Comparison of ENCODE assay signal across 8 mouse cellular contexts in genomic region chr6:23840001-23840400, GRCm38 (mm10). TPM values are rescaled to one million over a fixed set of nuclear protein-coding genes. Genes with fewer than 3 reads are reported as not detected.
A peak's percentile ranks its signal among the peaks of the same experiment; 100 is the strongest.
DNase-seq lines count a peak whose midpoint lies in the region; ATAC-seq and TF ChIP-seq lines count a peak whose summit lies in the region.

No protein-coding gene starts in this region.

- DNase-seq in Muller cell, postnatal 12 days (ENCODE audit: inconsistent ontology term), result peak; percentile 53
- peak; percentile 61 for DNase-seq in forebrain, embryonic 11.5 days (ENCODE audit: low spot score)
- peak; percentile 11 to 38 for DNase-seq in lung, adult 18-20 months
- no peak for DNase-seq in testis, postnatal 10 days (ENCODE audit: low spot score)

- TF ChIP-seq POLR2A in bone marrow macrophage, adult 2 months (IDR thresholded peaks at IDR 0.05; ENCODE audit: borderline replicate concordance, low read depth, low read length), result no peak

- H3K9me3 ChIP-seq in forebrain, embryonic 11.5 days (ENCODE audit: control insufficient read depth, low read length), result no peaks in the 10 kb centered on the region
- H3K9me3 ChIP-seq in intestine, embryonic 16.5 days (ENCODE audit: control insufficient read depth, low read length), result no peaks in the 10 kb centered on the region
- no peaks in the 10 kb centered on the region for H3K9me3 ChIP-seq in stomach, embryonic 14.5 days (ENCODE audit: control insufficient read depth, low read depth, low read length)

- H3K4me2 ChIP-seq in forebrain, embryonic 11.5 days (ENCODE audit: low read depth, low read length, severe bottlenecking), result peak overlapping the region; percentile 92
- H3K4me2 ChIP-seq in intestine, embryonic 16.5 days (ENCODE audit: low read depth, low read length), result peak overlapping the region; percentile 89
- peak overlapping the region; percentile 91 for H3K4me2 ChIP-seq in stomach, embryonic 14.5 days (replicated peaks; ENCODE audit: low read depth, low read length)

- H3K9ac ChIP-seq in forebrain, embryonic 11.5 days (ENCODE audit: low read length), result peak overlapping the region; percentile 68
- peak overlapping the region; percentile 73; the same call in 1 of the 2 replicates for H3K9ac ChIP-seq in intestine, embryonic 16.5 days (ENCODE audit: low read depth, low read length)
- H3K9ac ChIP-seq in stomach, embryonic 14.5 days (replicated peaks; ENCODE audit: low read depth, low read length), result peak overlapping the region; percentile 57; the same call in 1 of the 2 replicates

- H3K36me3 ChIP-seq in forebrain, embryonic 11.5 days (ENCODE audit: control insufficient read depth, insufficient read depth, low read length), result no peaks in the 10 kb centered on the region
- no peaks in the 10 kb centered on the region for H3K36me3 ChIP-seq in intestine, embryonic 16.5 days (ENCODE audit: control insufficient read depth, insufficient read depth, low read length)
- H3K36me3 ChIP-seq in stomach, embryonic 14.5 days (ENCODE audit: control insufficient read depth, insufficient read depth, low read length), result no peaks in the 10 kb centered on the region

- H3K4me3 ChIP-seq in bone marrow macrophage, adult 2 months (ENCODE audit: insufficient read depth, low read length), result peak overlapping the region; percentile 64
- H3K4me3 ChIP-seq in forebrain, embryonic 11.5 days (ENCODE audit: low read depth, low read length), result peak overlapping the region; percentile 62
- peak overlapping the region; percentile 71 for H3K4me3 ChIP-seq in intestine, embryonic 16.5 days (ENCODE audit: low read length)
- peak overlapping the region; percentile 72 for H3K4me3 ChIP-seq in stomach, embryonic 14.5 days (ENCODE audit: low read depth, low read length)

- TF ChIP-seq CTCF in bone marrow macrophage, adult 2 months (IDR thresholded peaks at IDR 0.05; ENCODE audit: low read depth, low read length), result no peak

- no peaks in the 10 kb centered on the region for H3K4me1 ChIP-seq in bone marrow macrophage, adult 2 months (ENCODE audit: control insufficient read depth, insufficient read depth, low read length)
- peaks cover 5% of the 10 kb centered on the region; the same call in 1 of the 2 replicates for H3K4me1 ChIP-seq in forebrain, embryonic 11.5 days (replicated peaks; ENCODE audit: control insufficient read depth, insufficient read depth, low read length)
- 0 out of 2 replicates have a peak, but pooled peaks cover 10% of the 10 kb centered on the region for H3K4me1 ChIP-seq in intestine, embryonic 16.5 days (ENCODE audit: control insufficient read depth, insufficient read depth, low read length)
- no peaks in the 10 kb centered on the region for H3K4me1 ChIP-seq in stomach, embryonic 14.5 days (ENCODE audit: control insufficient read depth, insufficient read depth, low read length)

- ATAC-seq in forebrain, embryonic 11.5 days (replicated peaks; ENCODE audit: low FRiP score), result peak; percentile 34; the same call in 1 of the 2 replicates
- no peak for ATAC-seq in intestine, embryonic 16.5 days
- no peak for ATAC-seq in stomach, embryonic 14.5 days (ENCODE audit: insufficient number of reproducible peaks, insufficient read depth, low FRiP score, low read depth)
- no peak for ATAC-seq in inflammation-experienced regulatory T-cells, adult 6 months

- WGBS in forebrain, embryonic 11.5 days, result 2% methylated on average over 15 of the region's 15 CpGs
- 1% methylated on average over 15 of the region's 15 CpGs for WGBS in intestine, embryonic 16.5 days
- whole genome bisulfite sequencing in stomach, embryonic 14.5 days, result 1% methylated on average over 15 of the region's 15 CpGs

- H3K27ac ChIP-seq in bone marrow macrophage, adult 2 months (ENCODE audit: insufficient read depth, low read depth, low read length), result no peak overlapping the region
- no peak overlapping the region for H3K27ac ChIP-seq in forebrain, embryonic 11.5 days (ENCODE audit: low read depth, low read length)
- H3K27ac ChIP-seq in intestine, embryonic 16.5 days (ENCODE audit: low read length), result no peak overlapping the region
- H3K27ac ChIP-seq in stomach, embryonic 14.5 days (ENCODE audit: low read length), result no peak overlapping the region

- peaks cover 4% of the 10 kb centered on the region for H3K27me3 ChIP-seq in forebrain, embryonic 11.5 days (ENCODE audit: control insufficient read depth, insufficient read depth, low read length)
- H3K27me3 ChIP-seq in intestine, embryonic 16.5 days (replicated peaks; ENCODE audit: control insufficient read depth, insufficient read depth, low read length), result peaks cover 22% of the 10 kb centered on the region
- peaks cover 7% of the 10 kb centered on the region; the same call in 1 of the 2 replicates for H3K27me3 ChIP-seq in stomach, embryonic 14.5 days (ENCODE audit: control insufficient read depth, insufficient read depth, low read length)

RNA-seq across cellular contexts. Expression of gene Cadps2, which starts 0.8 kb away (rescaled TPM):
- not detected in 2 replicates for polyA plus RNA-seq in bone marrow macrophage, adult 2 months (2012; ENCODE audit: insufficient read depth, insufficient read length, missing spikeins)
- 3.8 and 4.0 TPM in 2 replicates for polyA plus RNA-seq in forebrain, embryonic 11.5 days (2014; fragmentation: Nextera tagmentation; extraction: Ambion mirVana)
- polyA plus RNA-seq in intestine, embryonic 16.5 days (2015; fragmentation: Nextera tagmentation; extraction: Ambion mirVana), result 0.55 and 0.57 TPM in 2 replicates
- polyA plus RNA-seq in stomach, embryonic 14.5 days (2014; fragmentation: Nextera tagmentation; extraction: Ambion mirVana), result 2.4 and 4.5 TPM in 2 replicates
- not detected for polyA plus RNA-seq in inflammation-experienced regulatory T-cells, adult 6 months (2017; shearing (Covaris generic))
